Comparison of ENCODE assay signal across 11 mouse cellular contexts in genomic region chr2:32874070-32874469, GRCm38 (mm10). TPM values are rescaled to one million over a fixed set of nuclear protein-coding genes. Genes with fewer than 3 reads are reported as not detected.
DNase-seq lines count a peak whose midpoint lies in the region; ATAC-seq lines count a peak whose summit lies in the region.
"Had no signal": no experiment of that assay in that cellular context is flagged by ENCODE, and none has a peak within 500 bp of the region (broad histone marks: within the 10 kb centered on the region; RNA-seq: fewer than 3 reads in every experiment).

No protein-coding gene starts in this region.

- H3K27me3 ChIP-seq in hindbrain, embryonic 14.5 days (ENCODE audit: control insufficient read depth, insufficient read depth, low read length) = no peaks in the 10 kb centered on the region
- H3K27me3 ChIP-seq in neural tube, embryonic 13.5 days = no peaks in the 10 kb centered on the region

- 68% methylated on average over 3 of the region's 3 CpGs for WGBS in hindbrain, embryonic 14.5 days
- WGBS in neural tube, embryonic 13.5 days = 71% methylated on average over 3 of the region's 3 CpGs

- H3K9me3 ChIP-seq in hindbrain, embryonic 14.5 days (ENCODE audit: control insufficient read depth, low read length) = no peaks in the 10 kb centered on the region
- H3K9me3 ChIP-seq in neural tube, embryonic 13.5 days = no peaks in the 10 kb centered on the region

- H3K27ac ChIP-seq in hindbrain, embryonic 14.5 days = peak overlapping the region; percentile 97; the same call in 1 of the 2 replicates
- H3K27ac ChIP-seq in neural tube, embryonic 13.5 days (replicated peaks) = 0 out of 2 replicates have a peak overlapping the region, but pooled peaks have one; percentile 93

- H3K4me1 ChIP-seq in hindbrain, embryonic 14.5 days (replicated peaks; ENCODE audit: control insufficient read depth, insufficient read depth, low read length) = peaks cover 35% of the 10 kb centered on the region
- peaks cover 44% of the 10 kb centered on the region for H3K4me1 ChIP-seq in neural tube, embryonic 13.5 days (replicated peaks)

- no peak for ATAC-seq in hindbrain, embryonic 14.5 days (ENCODE audit: low FRiP score)
- ATAC-seq in neural tube, embryonic 13.5 days (ENCODE audit: low read depth) = no peak

- peak; percentile 29 to 62 for DNase-seq in lung, adult 18-20 months
- no peak for DNase-seq in lung, postnatal 4 days
- peak; percentile 59 for DNase-seq in fat pad, adult 2 months (ENCODE audit: extremely low read depth, low read depth, low spot score)
- DNase-seq in hindbrain, embryonic 14.5 days (ENCODE audit: low spot score) = no peak
- no peak for DNase-seq in ovary, adult 18-20 months (ENCODE audit: low spot score)
- no peak for DNase-seq in spleen, adult 18-20 months
- DNase-seq: adrenal gland, adult 8-10 months; cerebellum, adult 18-20 months; layer of hippocampus, adult 9-11 months; thymus, adult 2 months had no signal

- H3K36me3 ChIP-seq in hindbrain, embryonic 14.5 days (replicated peaks; ENCODE audit: control insufficient read depth, insufficient read depth) = no peaks in the 10 kb centered on the region
- H3K36me3 ChIP-seq in neural tube, embryonic 13.5 days = no peaks in the 10 kb centered on the region

- 0 out of 2 replicates have a peak overlapping the region, but pooled peaks have one; percentile 96 for H3K9ac ChIP-seq in hindbrain, embryonic 14.5 days
- H3K9ac ChIP-seq in neural tube, embryonic 13.5 days = no peak overlapping the region

- H3K4me2 ChIP-seq in hindbrain, embryonic 14.5 days (replicated peaks) = peak overlapping the region; percentile 97
- H3K4me2 ChIP-seq in neural tube, embryonic 13.5 days = peak overlapping the region; percentile 95

- H3K4me3 ChIP-seq in hindbrain, embryonic 14.5 days (replicated peaks; ENCODE audit: low read length) = no peak overlapping the region
- no peak overlapping the region for H3K4me3 ChIP-seq in neural tube, embryonic 13.5 days

RNA-seq across cellular contexts. Expression of gene Fam129b, which starts 1.8 kb away (rescaled TPM):
- polyA plus RNA-seq in hindbrain, embryonic 14.5 days (2014; fragmentation: Nextera tagmentation; extraction: Ambion mirVana) = 16.8 and 19.4 TPM in 2 replicates
- polyA plus RNA-seq in neural tube, embryonic 13.5 days (2015; fragmentation: Nextera tagmentation; extraction: Ambion mirVana) = 35.9 and 37.3 TPM in 2 replicates

RNA-seq across cellular contexts. Expression of gene Stxbp1, which starts 27.0 kb away (rescaled TPM):
- 275 and 317 TPM in 2 replicates for polyA plus RNA-seq in hindbrain, embryonic 14.5 days (2014; fragmentation: Nextera tagmentation; extraction: Ambion mirVana)
- polyA plus RNA-seq in neural tube, embryonic 13.5 days (2015; fragmentation: Nextera tagmentation; extraction: Ambion mirVana) = 192 and 198 TPM in 2 replicates

Comparison
In these comparisons a context has a peak if more than half of its experiments do, and no peak if none do; other contexts are left out.
1. DNase-seq: peak in lung, adult 18-20 months (2 of 2) and fat pad, adult 2 months (single experiment); none in lung, postnatal 4 days (0 of 2), hindbrain, embryonic 14.5 days (single experiment), ovary, adult 18-20 months (single experiment) and spleen, adult 18-20 months (0 of 2).